Mouse (Mus musculus) cerebellum, adult 2 months (tissue): ENCODE results near the gene Itgb3.

Experiments
- CTCF ChIP-seq: fragments of 200-500 bp; IDR thresholded peaks from 2 replicates; pipeline ENCODE4 v1.5.1; 2011; ENCODE audit warnings: low read depth, mild to moderate bottlenecking, control low read depth, low read length, moderate library complexity, borderline replicate concordance; ENCODE audit not compliant: insufficient read depth
- POLR2A ChIP-seq: fragments of 200-500 bp; IDR thresholded peaks from 2 replicates; pipeline ENCODE4 v1.6.1; 2011; ENCODE audit warnings: low read length, control low read depth, borderline replicate concordance; ENCODE audit not compliant: insufficient read depth

GRCm38 (mm10) chr11:104638006-104638405 is 30.2 kb downstream of the Itgb3 start:
- TF ChIP-seq CTCF (no peak), POLR2A (no peak)
